Mouse (Mus musculus): ENCODE measurements around the gene H1f0. TPM values are rescaled to one million over a fixed set of nuclear protein-coding genes. Genes with fewer than 3 reads are reported as not detected.
"Not testable (repeated sequence)": the region's sequence is repeated elsewhere in the genome, so short reads cannot be mapped to it uniquely, and the experiment has no call there.

The H1f0 gene
- total RNA-seq, 2 experiments from 2014 or later = 79.6 to 93.8 TPM

DNA sequence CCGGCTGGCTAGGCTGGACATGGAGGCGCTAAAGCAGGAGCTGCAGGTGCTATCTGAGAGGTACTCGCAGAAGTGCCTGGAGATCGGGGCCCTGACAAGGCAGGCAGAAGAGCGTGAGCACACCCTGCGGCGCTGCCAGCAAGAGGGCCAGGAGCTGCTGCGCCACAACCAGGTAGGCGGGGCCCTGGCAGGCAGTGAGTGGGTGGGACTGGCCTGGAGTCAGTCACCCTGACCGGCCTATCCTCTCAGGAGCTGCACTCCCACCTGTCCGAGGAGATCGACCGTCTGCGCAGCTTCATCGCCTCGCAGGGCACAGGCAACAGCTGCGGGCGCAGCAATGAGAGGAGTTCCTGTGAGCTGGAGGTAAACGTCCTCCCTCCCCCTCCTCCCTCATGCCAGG lies 26.2 kb upstream of the H1f0 start:
- no peak for DNase-seq (ENCODE audit: low spot score in 2 of 2)

DNA sequence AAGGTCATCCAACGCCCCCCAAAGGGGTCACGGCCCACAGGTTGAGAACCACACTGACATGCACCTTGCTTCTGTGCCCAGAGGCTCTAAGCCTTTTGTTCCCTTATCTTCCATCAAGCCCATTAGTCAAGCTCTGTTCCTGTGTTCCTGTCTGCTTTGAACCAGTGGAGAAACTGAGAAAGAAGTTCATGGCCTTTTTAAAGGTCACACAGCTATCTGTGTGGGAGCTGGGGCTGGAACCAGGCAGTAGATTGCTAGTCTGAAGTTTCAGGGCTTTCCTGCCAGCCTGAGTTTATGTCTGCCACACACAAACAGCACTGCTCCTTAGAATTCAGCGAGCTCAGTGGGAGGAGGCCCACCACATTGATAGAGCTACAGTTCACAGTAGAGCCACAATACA lies 25.2 kb upstream of the H1f0 start:
- DNase-seq (ENCODE audit: low spot score in 2 of 2) = no peak

DNA sequence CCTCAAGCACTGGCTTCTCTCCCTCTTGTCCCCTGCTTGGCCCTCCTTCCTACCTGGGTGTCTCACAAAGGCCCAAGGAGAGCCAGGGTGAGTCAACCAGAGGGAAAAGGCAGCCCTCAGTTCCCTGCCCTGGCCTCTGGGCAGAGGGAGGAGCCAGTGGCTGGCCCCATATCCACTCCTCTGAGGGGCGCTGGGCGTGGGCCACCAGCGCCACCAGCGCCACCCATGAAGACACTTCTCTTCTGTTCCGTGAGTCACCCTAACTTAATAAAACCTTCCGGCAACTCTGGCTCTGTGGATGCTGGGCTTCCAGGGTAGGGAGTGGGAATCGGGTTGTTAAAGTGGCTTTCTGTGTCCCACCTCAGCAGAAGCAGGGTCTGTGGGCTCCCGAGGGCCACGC lies 22.7 kb upstream of the H1f0 start:
- no peak for DNase-seq (ENCODE audit: low spot score in 2 of 2)

DNA sequence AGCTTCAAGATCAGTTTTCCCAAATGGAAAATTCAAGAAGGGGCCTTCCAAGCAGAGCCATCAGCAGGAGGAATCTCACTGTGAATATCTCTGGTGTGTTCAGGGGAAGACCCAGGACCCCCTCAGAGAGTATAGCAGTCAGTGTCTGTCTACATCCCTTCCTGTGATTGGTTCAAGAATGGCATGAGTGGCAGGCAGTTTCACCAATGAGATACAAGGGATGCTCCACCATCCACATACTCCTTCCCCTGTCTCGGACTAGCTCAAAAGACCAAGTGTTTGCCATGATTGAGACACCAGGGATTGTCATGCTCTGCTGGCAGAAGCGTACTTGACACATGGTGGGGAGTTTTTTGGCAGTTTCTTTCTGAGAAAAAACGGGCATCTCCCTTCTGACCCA lies 21.6 kb upstream of the H1f0 start:
- no peak for DNase-seq (ENCODE audit: low spot score in 2 of 2)

DNA sequence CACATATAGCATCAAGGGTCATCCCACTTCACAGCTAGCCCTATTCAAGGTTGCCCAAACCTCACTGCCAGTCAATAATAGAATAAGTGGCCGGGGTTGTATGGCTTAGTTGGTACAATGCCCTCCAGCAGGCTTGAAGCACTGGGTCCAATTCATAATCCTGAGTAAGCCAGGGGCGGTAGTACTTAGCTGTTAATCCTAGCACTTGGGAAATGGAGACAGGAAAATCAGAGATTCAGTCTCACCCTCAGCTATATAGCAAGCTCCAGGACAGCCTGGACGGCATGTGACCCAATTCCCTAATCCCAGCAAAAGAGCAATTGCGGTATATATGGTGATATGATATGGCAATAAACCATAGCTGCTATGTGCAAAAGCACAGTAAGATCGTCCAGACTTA lies 21.2 kb upstream of the H1f0 start:
- DNase-seq (ENCODE audit: low spot score in 2 of 2) = no peak

DNA sequence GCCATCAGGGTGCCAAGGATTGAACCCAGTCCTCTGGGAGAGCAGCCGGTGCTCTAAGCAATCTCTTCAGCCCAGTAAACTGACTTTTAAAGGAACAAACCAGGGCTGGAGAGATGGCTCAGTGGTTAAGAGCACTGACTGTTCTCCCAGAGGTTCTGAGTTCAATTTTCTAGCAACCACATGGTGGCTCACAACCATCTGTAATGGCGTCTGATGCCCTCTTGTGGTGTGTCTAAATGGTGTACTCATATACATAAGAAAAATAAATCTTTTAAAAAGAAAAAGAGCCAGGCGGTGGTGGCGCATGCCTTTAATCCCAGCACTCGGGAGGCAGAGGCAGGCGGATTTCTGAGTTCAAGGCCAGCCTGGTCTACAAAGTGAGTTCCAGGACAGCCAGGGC lies 20.4 kb upstream of the H1f0 start:
- not testable (repeated sequence) for DNase-seq (ENCODE audit: low spot score in 2 of 2)

DNA sequence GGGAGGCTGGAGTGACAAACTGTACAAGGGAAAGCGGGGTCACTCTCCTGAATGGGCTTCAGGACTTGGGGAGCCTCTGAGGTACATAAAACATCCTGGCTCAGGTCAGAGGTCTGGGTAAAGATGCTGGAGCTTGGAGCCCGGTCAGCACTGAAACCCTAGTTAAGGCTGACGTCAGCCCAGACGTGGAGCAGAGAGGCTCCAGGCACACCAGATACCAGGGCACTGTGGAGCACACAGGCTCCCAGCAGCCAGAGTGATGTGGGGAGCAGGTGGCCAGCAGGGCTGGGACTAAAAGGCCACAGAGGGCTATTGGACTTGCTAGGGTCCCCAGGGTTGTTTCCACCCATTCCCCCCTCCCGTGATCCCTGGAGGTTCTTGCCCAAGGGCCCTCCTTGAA lies 18.5 kb upstream of the H1f0 start:
- no peak for DNase-seq (ENCODE audit: low spot score in 2 of 2)

DNA sequence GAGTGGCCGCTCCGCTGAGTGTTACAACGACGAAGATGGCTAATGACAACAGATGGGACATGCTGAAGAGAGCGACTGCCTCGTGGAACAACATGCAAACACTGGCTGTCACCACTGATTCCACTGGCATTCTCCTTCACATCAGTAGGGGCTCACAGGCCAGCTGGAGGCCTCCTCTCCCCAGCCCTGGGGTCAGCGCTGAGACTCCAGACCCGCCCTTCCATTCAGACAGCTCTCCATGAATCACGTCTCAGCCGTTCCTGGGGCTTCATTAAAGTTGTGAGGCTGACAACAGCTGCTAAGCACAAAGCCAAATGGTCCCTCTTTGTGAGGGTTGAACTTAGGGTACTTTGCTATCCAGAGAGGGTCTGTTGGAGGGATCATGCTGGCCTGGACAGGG lies 16.7 kb upstream of the H1f0 start:
- DNase-seq (ENCODE audit: low spot score in 2 of 2) = no peak

DNA sequence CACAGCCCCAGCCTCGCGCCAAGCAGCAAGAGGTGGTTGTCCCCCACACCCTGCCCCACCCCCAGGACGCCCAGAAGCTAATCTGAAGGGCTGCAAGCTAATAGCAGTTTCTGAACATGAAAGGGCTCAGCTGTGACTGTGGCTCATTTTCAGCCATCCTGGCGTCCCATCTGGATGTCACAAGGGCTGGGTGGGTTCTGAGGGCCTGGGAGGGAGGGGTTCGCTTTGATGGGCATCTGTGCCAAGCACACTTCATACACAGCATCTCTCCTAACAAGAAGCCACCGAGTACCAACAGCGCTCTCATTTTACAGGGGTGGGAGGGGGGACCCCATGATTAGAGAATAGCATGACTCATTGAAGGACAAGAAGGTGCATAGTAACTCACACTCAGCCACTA lies 14.9 kb upstream of the H1f0 start:
- no peak for DNase-seq (ENCODE audit: low spot score in 2 of 2)

DNA sequence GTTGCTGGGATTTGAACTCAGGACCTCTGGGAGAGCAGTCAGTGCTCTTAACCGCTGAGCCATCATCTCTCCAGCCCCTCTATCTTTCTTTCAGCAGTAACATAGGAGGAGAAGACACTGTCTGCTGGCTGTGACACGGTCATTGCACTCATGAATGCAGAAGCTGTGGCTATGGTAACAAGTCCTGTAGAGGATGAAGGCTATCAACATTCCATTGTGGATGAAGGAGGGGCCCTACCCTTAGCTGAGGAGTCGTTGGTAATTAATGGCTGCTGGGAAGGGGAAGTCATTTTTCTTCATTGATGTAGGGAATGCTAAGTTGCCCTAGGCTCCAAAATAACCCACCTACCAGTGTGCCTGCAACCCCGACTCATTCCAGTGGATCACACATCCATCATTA lies 10.1 kb upstream of the H1f0 start:
- no peak for DNase-seq (ENCODE audit: low spot score in 2 of 2)

DNA sequence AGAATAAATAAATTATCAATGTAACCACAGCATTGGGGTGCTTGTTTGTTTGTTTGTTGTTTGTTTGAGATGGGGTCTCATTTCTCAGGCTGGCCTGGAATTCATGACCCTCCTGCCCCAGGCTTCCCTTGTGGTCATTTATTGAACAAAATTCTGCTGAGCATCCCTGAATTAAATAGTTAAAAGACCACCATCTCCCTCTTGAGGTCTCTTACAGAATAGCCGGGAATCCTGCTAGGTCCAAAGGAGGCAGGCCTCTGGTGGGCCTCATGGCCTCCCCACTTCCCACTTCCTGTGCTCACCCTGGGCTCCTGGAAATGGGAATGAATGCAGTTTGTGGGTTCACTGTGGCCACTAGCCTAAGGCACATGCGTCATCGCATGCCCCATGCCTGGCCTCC lies 9.4 kb upstream of the H1f0 start:
- DNase-seq (ENCODE audit: low spot score in 2 of 2) = no peak

DNA sequence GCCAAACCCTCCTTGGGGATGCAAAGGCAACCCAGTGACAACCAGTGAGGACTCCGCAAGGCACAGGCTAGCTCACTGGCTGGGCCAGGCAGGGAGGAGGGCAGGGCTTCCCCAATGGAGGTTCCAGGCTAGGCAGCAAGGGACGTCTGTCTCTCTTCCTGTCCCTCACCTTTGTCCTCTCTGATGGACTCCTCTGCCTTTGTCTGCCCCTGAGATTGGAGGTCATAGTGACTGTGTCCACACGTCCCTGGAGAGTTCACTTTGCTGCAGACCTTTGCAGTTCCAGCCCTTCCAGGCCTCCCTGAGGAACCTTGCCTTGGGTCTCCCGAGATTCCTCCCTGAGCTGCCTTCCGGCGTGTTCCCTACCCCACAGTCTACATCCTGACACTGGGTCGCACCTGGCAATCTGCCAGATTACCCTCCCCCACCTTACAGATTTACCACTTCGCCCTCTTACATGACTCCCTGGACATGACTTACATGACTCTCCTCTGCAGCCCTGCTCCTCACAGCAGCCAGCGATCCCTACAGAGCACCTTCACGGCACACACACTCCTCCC lies 5.5 kb upstream of the H1f0 start:
- DNase-seq (ENCODE audit: low spot score in 2 of 2) = no peak

DNA sequence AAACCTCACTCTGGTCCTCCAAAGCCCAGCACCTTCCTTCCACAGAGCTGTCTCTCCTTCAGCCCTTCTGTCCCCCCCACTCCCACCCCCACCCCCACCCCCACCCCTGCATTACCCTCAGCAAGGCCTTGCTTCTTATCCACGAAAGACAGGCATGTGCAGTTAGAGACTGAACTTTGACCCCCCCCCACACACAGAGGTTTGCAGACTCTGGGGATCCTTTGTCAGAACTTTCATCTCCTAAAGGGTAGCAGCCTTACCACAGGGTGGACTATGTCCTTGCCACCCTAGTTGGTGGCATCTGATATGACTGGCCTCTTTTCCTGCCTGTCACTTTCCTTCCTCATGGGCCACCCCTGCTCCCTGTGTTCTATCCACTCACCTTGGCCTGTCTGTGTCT lies 4.9 kb upstream of the H1f0 start:
- no peak for DNase-seq (ENCODE audit: low spot score in 2 of 2)

DNA sequence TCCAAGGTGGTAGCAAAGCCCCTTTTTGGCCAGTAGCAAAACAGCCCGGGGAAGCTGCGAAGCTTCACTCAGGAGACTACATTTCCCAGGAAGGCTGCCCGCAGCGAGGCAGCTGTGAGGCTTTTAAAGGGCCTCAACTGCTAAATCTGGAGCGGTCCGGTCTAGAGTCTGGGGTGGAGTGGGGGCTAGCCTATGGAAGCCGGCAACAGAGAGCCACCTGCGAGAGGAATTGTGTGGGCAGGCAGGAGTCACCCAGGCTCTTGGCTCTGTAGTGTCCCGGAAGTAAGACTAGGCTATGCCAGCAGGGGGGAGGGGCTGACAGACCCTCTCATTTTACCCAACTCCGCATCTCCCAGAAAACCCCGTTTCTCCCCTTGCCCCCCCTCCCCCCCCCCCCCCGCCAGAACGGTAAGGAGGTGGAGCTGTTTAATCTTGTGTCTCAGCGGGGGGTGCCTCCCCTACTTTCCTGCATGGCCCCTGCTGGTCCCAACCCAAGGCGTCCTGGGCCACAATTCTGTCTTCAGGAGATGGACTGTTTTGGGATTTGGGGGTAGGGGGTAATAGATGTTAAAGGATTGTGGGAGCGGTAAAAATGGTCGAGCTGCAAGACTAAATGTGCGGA lies 2.5 kb upstream of the H1f0 start:
- peak in 1 of 2 experiments; percentile 31 for DNase-seq (ENCODE audit: low spot score in 2 of 2)

DNA sequence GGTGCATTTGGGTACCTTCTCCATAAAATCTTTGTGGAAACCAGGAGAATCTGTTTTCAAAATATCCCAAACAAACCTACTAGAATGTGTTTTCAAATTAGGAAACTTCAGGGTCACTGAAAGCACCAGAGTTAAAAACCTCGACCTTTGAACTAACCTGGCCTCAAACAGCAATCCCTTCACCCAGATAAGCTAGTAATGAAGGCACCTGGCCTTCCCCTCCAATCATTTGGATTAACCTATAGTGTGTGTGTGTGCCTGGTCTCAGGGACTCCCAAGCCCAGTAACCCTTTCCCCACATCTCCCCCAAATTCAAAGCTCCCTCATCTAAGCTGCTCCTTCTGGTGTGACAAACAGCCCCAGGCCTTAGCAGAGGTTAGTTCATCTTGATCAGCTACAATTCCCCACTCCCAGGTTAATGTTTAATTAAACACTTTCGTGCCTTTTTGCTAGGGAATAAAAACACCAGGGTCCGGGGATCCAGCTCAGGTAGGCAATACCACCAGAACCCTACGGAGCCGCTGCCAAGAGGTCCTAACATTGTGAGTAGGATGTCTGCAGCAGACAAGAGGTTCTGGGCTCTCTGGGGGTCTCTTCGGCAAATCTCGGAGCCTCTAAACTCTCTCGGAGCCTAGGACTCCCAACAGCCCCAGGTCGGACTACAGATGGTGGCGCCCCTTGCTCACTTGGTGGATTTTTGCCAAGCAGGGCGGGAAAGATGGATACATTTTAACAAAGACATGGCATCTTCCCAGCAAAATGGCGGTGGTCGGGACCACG lies 1.5 kb upstream of the H1f0 start:
- no peak for DNase-seq (ENCODE audit: low spot score in 2 of 2)

DNA sequence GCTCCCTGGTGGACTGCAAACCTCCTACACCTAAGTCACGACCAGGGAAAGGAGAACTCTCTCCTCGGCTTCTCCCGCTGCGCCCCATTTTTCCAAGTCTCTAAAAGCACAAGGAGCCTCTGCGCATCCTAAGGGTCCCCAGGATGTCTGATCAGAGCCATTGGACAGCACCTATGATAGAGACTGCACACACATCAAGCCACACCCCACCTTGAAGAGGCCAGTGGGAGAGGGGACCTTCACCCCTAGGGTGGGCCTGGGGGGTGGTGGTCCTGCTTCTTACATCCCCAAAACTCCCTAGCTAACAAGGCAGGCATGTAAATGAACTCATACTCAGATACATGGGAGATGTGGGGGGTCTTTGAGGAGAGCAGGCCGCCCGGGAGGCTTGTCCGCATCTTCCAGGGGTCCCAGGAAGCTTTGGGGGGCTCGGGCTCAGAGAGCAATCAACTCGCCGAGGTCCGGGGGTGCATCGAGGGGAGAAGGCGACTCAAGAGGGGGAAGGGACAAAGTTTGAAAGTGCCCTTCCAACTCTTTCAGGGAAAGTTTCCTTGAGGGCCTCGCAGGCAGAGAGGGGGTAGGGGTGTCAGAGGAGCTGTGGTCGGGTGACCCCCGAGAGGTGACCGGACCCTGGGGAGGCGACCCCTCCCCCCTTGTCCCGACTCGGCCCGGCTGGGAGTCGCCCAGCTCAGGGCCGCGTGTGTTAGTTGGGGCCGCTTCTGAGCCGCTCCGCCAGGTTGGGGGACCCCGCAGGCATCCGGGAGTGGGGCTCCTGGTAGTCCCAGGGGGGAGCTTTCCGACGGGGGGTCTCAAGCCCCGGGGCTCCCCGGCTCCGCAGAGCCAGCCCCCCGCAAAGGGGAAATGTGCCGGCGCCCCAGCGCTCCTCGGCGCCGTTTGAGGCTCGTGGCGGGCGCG lies 702 bp upstream of the H1f0 start:
- no peak for DNase-seq (ENCODE audit: low spot score in 2 of 2)

DNA sequence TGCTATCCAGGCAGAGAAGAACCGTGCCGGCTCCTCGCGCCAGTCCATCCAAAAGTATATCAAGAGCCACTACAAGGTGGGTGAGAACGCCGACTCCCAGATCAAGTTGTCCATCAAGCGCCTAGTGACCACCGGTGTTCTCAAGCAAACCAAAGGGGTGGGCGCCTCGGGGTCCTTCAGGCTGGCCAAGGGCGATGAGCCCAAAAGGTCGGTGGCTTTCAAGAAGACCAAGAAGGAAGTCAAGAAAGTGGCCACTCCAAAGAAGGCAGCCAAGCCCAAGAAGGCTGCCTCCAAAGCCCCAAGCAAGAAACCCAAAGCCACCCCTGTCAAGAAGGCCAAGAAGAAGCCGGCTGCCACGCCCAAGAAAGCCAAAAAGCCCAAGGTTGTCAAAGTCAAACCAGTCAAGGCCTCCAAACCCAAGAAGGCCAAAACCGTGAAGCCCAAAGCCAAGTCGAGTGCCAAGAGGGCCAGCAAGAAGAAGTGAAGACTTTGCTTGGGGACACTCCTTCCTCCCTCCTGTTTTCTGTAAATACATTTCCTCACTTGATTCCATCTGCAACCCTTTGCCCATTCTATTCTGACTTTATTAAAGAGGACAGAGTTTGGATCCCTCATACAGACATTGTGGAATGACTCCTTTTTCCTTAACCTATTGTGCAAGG lies 704 bp downstream of the H1f0 start:
- no peak for DNase-seq (ENCODE audit: low spot score in 2 of 2)

DNA sequence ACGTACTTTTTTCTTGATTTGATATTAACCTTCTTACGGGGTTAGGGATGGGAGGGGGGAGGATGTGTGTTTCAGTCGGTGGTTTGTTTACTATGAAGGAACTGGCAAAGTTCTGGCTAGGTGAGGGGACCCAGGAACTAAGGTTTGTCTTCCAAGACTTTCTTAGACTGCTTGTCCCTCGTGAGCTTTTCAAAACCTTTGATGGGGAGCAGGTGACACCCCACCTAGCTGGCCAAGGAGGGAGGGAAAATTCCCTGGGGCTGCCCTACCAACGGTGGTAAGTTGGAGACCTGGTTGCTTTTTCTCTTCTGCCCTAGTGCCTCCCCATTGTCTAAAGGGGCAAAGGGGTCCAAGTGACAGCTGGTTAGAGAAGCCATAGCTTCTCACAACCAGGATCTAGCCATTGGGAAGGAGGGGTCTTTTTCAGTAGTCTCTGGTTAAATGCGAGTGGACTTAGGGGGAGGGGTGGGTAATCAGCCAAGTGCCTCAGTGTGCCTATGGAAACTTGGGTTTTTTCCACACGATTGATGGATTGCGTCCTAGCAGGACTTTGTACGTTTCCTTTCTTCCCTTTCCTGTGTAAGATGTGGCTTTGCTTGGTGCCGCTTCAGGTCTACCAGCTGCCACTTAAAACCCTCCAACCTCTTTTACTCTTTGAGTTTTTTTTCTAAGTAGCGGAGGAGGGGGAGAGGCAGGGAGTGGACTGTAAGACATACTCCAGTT lies 1.4 kb downstream of the H1f0 start:
- DNase-seq (ENCODE audit: low spot score in 2 of 2) = no peak

DNA sequence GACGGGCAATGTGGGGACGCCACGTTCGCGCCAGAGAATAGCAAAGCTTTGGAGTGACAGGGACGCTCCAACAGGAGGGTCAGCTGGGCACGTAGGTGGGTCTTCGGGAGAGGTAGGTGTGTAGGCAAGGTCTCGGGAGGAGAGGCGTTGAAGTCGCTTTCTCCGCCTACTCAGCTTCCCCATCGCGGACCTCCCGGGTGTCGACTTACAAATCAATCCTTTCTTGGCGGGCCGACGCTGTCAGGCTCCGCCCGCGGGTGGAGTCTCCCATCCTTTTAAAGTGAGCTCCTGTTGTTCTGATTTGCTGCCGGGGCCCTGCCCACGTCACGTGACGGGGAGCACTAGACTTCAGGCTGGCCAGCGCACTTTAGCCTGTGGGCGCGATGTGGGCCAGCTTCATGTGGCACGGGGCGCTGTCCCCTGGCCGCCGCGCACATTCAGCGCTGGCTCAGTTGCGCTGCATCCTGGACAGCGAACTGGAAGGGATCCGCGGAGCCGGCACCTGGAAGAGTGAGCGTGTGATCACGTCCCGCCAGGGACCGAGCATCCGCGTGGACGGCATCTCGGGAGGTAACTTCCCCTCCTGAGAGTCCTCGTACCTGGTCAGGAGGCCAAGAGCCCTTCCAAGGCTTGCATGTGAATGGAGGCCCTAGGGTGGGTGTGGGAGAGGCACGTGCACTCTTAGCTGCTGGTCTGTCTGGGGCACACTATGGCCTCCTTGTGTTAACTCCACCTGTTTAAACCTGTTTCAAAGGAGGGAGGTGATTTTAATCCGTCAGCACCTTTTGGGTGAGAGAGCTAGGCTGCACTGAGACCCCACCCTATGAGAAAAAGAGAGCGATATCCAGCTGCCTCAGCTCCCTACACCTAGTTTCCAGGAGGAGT lies 2.5 kb downstream of the H1f0 start:
- DNase-seq (ENCODE audit: low spot score in 2 of 2) = peak; percentile 73 to 87

DNA sequence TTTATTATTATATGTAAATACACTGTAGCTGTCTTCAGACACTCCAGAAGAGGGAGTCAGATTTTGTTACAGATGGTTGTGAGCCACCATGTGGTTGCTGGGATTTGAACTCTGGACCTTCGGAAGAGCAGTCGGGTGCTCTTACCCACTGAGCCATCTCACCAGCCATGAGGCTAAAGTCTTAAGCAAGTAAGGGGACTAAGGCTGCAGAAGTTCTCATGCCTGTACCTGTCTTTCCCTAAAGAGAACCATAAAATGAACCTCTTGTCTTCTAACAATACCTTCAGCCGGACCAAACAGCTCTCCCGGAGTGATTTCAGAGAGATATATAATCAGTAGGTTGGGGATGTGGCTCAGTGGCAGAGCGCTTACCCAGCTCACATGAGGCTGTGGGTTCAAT lies 3.7 kb downstream of the H1f0 start:
- not testable (repeated sequence) for DNase-seq (ENCODE audit: low spot score in 2 of 2)
